Mouse (Mus musculus): Measurements from ENCODE around the gene Acoxl. TPM values are rescaled to one million over a fixed set of nuclear protein-coding genes. Genes with fewer than 3 reads are reported as not detected.

Acoxl gene
- polyA plus RNA-seq, 1 experiment: 0.25 TPM

- H3K27me3 ChIP-seq (ENCODE audit: control insufficient read depth, insufficient read depth, low read length): no peaks in the 10 kb centered on the region
- WGBS: 87% methylated on average over 6 of the region's 6 CpGs
- H3K4me3 ChIP-seq (ENCODE audit: extremely low read depth, insufficient read depth, insufficient read length): no peak overlapping the region
- no peak for DNase-seq (ENCODE audit: low read depth in 1 of 2, low spot score in 2 of 2)
- H3K27ac ChIP-seq (ENCODE audit: insufficient read depth, low read length): no peak overlapping the region
- TF ChIP-seq CTCF (IDR thresholded peaks at IDR 0.05; ENCODE audit: extremely low read depth, insufficient read depth, insufficient read length, insufficient replicate concordance): no peak
- TF ChIP-seq POLR2A (IDR thresholded peaks at IDR 0.05; ENCODE audit: low read depth, low read length): no peak
- peaks cover 4% of the 10 kb centered on the region; the same call in 1 of the 2 replicates for H3K4me1 ChIP-seq (ENCODE audit: control insufficient read depth, insufficient read depth, insufficient read length)
- no peaks in the 10 kb centered on the region for H3K36me3 ChIP-seq (ENCODE audit: control insufficient read depth, insufficient read depth, low read length)
These were observed 240.6 kb downstream of the Acoxl start for GRCm38 (mm10) chr2:128079316-128079715.

GRCm38 (mm10) chr2:128083844-128084243 is 245.2 kb downstream of the Acoxl start:
- no peaks in the 10 kb centered on the region for H3K36me3 ChIP-seq (ENCODE audit: control insufficient read depth, insufficient read depth, low read length)
- TF ChIP-seq POLR2A (IDR thresholded peaks at IDR 0.05; ENCODE audit: low read depth, low read length) (no peak), CTCF (IDR thresholded peaks at IDR 0.05; ENCODE audit: extremely low read depth, insufficient read depth, insufficient read length, insufficient replicate concordance) (no peak)
- no peak for DNase-seq (ENCODE audit: low read depth in 1 of 2, low spot score in 2 of 2)
- H3K4me3 ChIP-seq (ENCODE audit: extremely low read depth, insufficient read depth, insufficient read length): no peak overlapping the region
- H3K27ac ChIP-seq (ENCODE audit: insufficient read depth, low read length): no peak overlapping the region
- WGBS: 29% methylated on average over 3 of the region's 3 CpGs
- peaks cover 19% of the 10 kb centered on the region; the same call in 1 of the 2 replicates for H3K4me1 ChIP-seq (ENCODE audit: control insufficient read depth, insufficient read depth, insufficient read length)
- no peaks in the 10 kb centered on the region for H3K27me3 ChIP-seq (ENCODE audit: control insufficient read depth, insufficient read depth, low read length)

- TF ChIP-seq CTCF (IDR thresholded peaks at IDR 0.05; ENCODE audit: extremely low read depth, insufficient read depth, insufficient read length, insufficient replicate concordance) (no peak), POLR2A (IDR thresholded peaks at IDR 0.05; ENCODE audit: low read depth, low read length) (no peak)
- Histone ChIP-seq H3K27me3 (ENCODE audit: control insufficient read depth, insufficient read depth, low read length) (no peaks in the 10 kb centered on the region), H3K4me3 (ENCODE audit: extremely low read depth, insufficient read depth, insufficient read length) (no peak overlapping the region), H3K4me1 (ENCODE audit: control insufficient read depth, insufficient read depth, insufficient read length) (peaks cover 19% of the 10 kb centered on the region; the same call in 1 of the 2 replicates), H3K36me3 (ENCODE audit: control insufficient read depth, insufficient read depth, low read length) (no peaks in the 10 kb centered on the region), H3K27ac (ENCODE audit: insufficient read depth, low read length) (no peak overlapping the region)
- no peak for DNase-seq (ENCODE audit: low read depth in 1 of 2, low spot score in 2 of 2)
- WGBS: 75% methylated on average over 5 of the region's 5 CpGs
These were observed 245.9 kb downstream of the Acoxl start for GRCm38 (mm10) chr2:128084607-128085006.

- WGBS: 64% methylated on average over 1 of the region's 1 CpGs
- H3K4me1 ChIP-seq (ENCODE audit: control insufficient read depth, insufficient read depth, insufficient read length): peaks cover 19% of the 10 kb centered on the region; the same call in 1 of the 2 replicates
- no peak for DNase-seq (ENCODE audit: low read depth in 1 of 2, low spot score in 2 of 2)
- H3K36me3 ChIP-seq (ENCODE audit: control insufficient read depth, insufficient read depth, low read length): no peaks in the 10 kb centered on the region
- H3K27me3 ChIP-seq (ENCODE audit: control insufficient read depth, insufficient read depth, low read length): no peaks in the 10 kb centered on the region
- H3K4me3 ChIP-seq (ENCODE audit: extremely low read depth, insufficient read depth, insufficient read length): no peak overlapping the region
- TF ChIP-seq POLR2A (IDR thresholded peaks at IDR 0.05; ENCODE audit: low read depth, low read length): no peak
- TF ChIP-seq CTCF (IDR thresholded peaks at IDR 0.05; ENCODE audit: extremely low read depth, insufficient read depth, insufficient read length, insufficient replicate concordance): no peak
- H3K27ac ChIP-seq (ENCODE audit: insufficient read depth, low read length): no peak overlapping the region
These were observed 246.8 kb downstream of the Acoxl start for GRCm38 (mm10) chr2:128085481-128085880.

GRCm38 (mm10) chr2:128086301-128086886 is 247.7 kb downstream of the Acoxl start:
- no peak for TF ChIP-seq CTCF (IDR thresholded peaks at IDR 0.05; ENCODE audit: extremely low read depth, insufficient read depth, insufficient read length, insufficient replicate concordance)
- TF ChIP-seq POLR2A (IDR thresholded peaks at IDR 0.05; ENCODE audit: low read depth, low read length): no peak
- Histone ChIP-seq H3K4me3 (ENCODE audit: extremely low read depth, insufficient read depth, insufficient read length) (no peak overlapping the region), H3K27ac (ENCODE audit: insufficient read depth, low read length) (no peak overlapping the region), H3K36me3 (ENCODE audit: control insufficient read depth, insufficient read depth, low read length) (no peaks in the 10 kb centered on the region), H3K4me1 (ENCODE audit: control insufficient read depth, insufficient read depth, insufficient read length) (peaks cover 22% of the 10 kb centered on the region; the same call in 1 of the 2 replicates), H3K27me3 (ENCODE audit: control insufficient read depth, insufficient read depth, low read length) (no peaks in the 10 kb centered on the region)
- WGBS: 67% methylated on average over 14 of the region's 14 CpGs
- DNase-seq (ENCODE audit: low read depth in 1 of 2, low spot score in 2 of 2): no peak

- H3K36me3 ChIP-seq (ENCODE audit: control insufficient read depth, insufficient read depth, low read length): no peaks in the 10 kb centered on the region
- no peak overlapping the region for H3K4me3 ChIP-seq (ENCODE audit: extremely low read depth, insufficient read depth, insufficient read length)
- no peaks in the 10 kb centered on the region for H3K27me3 ChIP-seq (ENCODE audit: control insufficient read depth, insufficient read depth, low read length)
- no peak overlapping the region for H3K27ac ChIP-seq (ENCODE audit: insufficient read depth, low read length)
- TF ChIP-seq POLR2A (IDR thresholded peaks at IDR 0.05; ENCODE audit: low read depth, low read length): no peak
- no peak for TF ChIP-seq CTCF (IDR thresholded peaks at IDR 0.05; ENCODE audit: extremely low read depth, insufficient read depth, insufficient read length, insufficient replicate concordance)
- peak in 1 of 2 experiments; percentile 61 for DNase-seq (ENCODE audit: low read depth in 1 of 2, low spot score in 2 of 2)
- WGBS: 53% methylated on average over 7 of the region's 7 CpGs
- H3K4me1 ChIP-seq (ENCODE audit: control insufficient read depth, insufficient read depth, insufficient read length): peaks cover 28% of the 10 kb centered on the region; the same call in 1 of the 2 replicates
These were observed 248.4 kb downstream of the Acoxl start for GRCm38 (mm10) chr2:128086996-128087526.
